Mouse (Mus musculus) stomach, embryonic 14.5 days (tissue): ENCODE results near the gene 0610040J01Rik. TPM values are rescaled to one million over a fixed set of nuclear protein-coding genes. Genes with fewer than 3 reads are reported as not detected.
A peak's percentile ranks its signal among the peaks of the same experiment; 100 is the strongest.

Experiments
- ATAC-seq: fragments of 200-750 bp; cut with Nextera tagmentation; 2 replicates; pipeline ENCODE4 v1.8.0; 2017; ENCODE audit warnings: low read depth, moderate TSS enrichment; ENCODE audit not compliant: insufficient number of reproducible peaks, insufficient read depth, low FRiP score
- H3K27ac ChIP-seq: fragments of 300-500 bp; sonication (generic); 2 replicates; pipeline ENCODE4 v1.5.1; 2014; ENCODE audit warnings: mild to moderate bottlenecking, low read length, moderate library complexity, mixed read lengths
- H3K27me3 ChIP-seq: fragments of 300-500 bp; sonication (generic); 2 replicates; pipeline ENCODE4 v1.6.1; 2014; ENCODE audit warnings: low read length, control low read depth, mixed read lengths; ENCODE audit not compliant: control insufficient read depth, insufficient read depth
- H3K36me3 ChIP-seq: fragments of 300-500 bp; sonication (generic); 2 replicates; pipeline ENCODE4 v1.6.1; 2014; ENCODE audit warnings: mild to moderate bottlenecking, control low read depth, low read length, moderate library complexity, mixed read lengths; ENCODE audit not compliant: control insufficient read depth, insufficient read depth
- H3K4me1 ChIP-seq: fragments of 300-500 bp; sonication (generic); 2 replicates; pipeline ENCODE4 v1.6.1; 2014; ENCODE audit warnings: low read length, control low read depth, mixed read lengths; ENCODE audit not compliant: control insufficient read depth, insufficient read depth
- H3K4me2 ChIP-seq: fragments of 300-500 bp; sonication (generic); replicated peaks from 2 replicates; pipeline ENCODE4 v1.6.1; 2014; ENCODE audit warnings: low read depth, low read length, control low read depth
- H3K4me3 ChIP-seq: fragments of 300-500 bp; sonication (generic); 2 replicates; pipeline ENCODE4 v1.5.1; 2014; ENCODE audit warnings: low read depth, low read length, control low read depth
- H3K9ac ChIP-seq: fragments of 300-500 bp; sonication (generic); replicated peaks from 2 replicates; pipeline ENCODE4 v1.6.1; 2014; ENCODE audit warnings: low read depth, mild to moderate bottlenecking, control low read depth, low read length, moderate library complexity, mixed read lengths
- H3K9me3 ChIP-seq: fragments of 300-500 bp; sonication (generic); 2 replicates; pipeline ENCODE4 v1.6.1; 2016; ENCODE audit warnings: low read depth, low read length, control low read depth; ENCODE audit not compliant: control insufficient read depth
- WGBS: fragments of 180-500 bp; shearing (Covaris S2); extraction: QIAGEN DNeasy Blood & Tissue Kit; methylation state at CpG from one replicate; pipeline ENCODE4 v1.1.7; 2014; 5-methylcytosine and 5-hydroxymethylcytosine counted together
- polyA plus RNA-seq: library from polyadenylated mRNA; unstranded; fragments of >200 nt; fragmentation: Nextera tagmentation; extraction: Ambion mirVana; gene quantifications from 2 replicates; pipeline ENCODE4 v1.2.1, GENCODE M21; 2014

The 0610040J01Rik gene
- polyA plus RNA-seq, 1 experiment from 2014 or later: 28.0 TPM

- Histone ChIP-seq H3K27ac (peak overlapping the region; percentile 33; the same call in 1 of the 2 replicates), H3K9ac (no peak overlapping the region), H3K4me3 (no peak overlapping the region), H3K9me3 (no peaks in the 10 kb centered on the region), H3K27me3 (no peaks in the 10 kb centered on the region), H3K36me3 (no peaks in the 10 kb centered on the region), H3K4me2 (no peak overlapping the region), H3K4me1 (no peaks in the 10 kb centered on the region)
- 57% methylated on average over 16 of the region's 16 CpGs for WGBS
- peak; percentile 88 for ATAC-seq
Observed at GRCm38 (mm10) chr5:63874880-63875279, 62.7 kb downstream of the 0610040J01Rik start.

- H3K9me3 ChIP-seq: no peaks in the 10 kb centered on the region
- 90% methylated on average over 4 of the region's 4 CpGs for WGBS
- no peak overlapping the region for H3K27ac ChIP-seq
- ATAC-seq: no peak
- no peaks in the 10 kb centered on the region for H3K27me3 ChIP-seq
- no peaks in the 10 kb centered on the region for H3K4me1 ChIP-seq
- H3K9ac ChIP-seq: no peak overlapping the region
- H3K4me3 ChIP-seq: no peak overlapping the region
- no peaks in the 10 kb centered on the region for H3K36me3 ChIP-seq
- H3K4me2 ChIP-seq: no peak overlapping the region
Observed at GRCm38 (mm10) chr5:63876081-63876480, 63.9 kb downstream of the 0610040J01Rik start.

- Histone ChIP-seq H3K4me1 (no peaks in the 10 kb centered on the region), H3K4me2 (no peak overlapping the region), H3K9me3 (no peaks in the 10 kb centered on the region), H3K36me3 (no peaks in the 10 kb centered on the region), H3K4me3 (no peak overlapping the region), H3K9ac (no peak overlapping the region), H3K27me3 (no peaks in the 10 kb centered on the region), H3K27ac (no peak overlapping the region)
- 77% methylated on average over 10 of the region's 10 CpGs for WGBS
- no peak for ATAC-seq
Observed at GRCm38 (mm10) chr5:63879026-63879425, 66.9 kb downstream of the 0610040J01Rik start.

DNA sequence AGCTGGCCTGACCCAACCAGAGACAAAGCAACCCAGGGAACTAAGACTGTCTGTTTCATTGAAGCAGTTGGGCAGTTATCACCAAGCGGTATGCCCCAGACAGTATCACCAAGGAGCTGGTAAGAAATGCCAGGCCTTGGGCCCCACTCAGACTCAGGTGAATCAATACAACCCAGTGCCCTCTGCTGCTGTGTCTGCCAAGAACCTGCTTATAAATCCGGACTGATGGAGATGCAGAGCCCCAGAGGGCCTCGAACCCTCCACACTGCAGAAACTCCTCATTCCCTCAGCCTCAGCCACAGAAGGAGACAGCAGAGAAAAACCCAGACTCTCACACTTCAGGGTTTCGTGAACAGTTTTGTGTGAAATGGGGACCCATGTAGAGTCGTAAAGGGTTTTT is 74.1 kb downstream of the 0610040J01Rik start:
- Histone ChIP-seq H3K4me1 (no peaks in the 10 kb centered on the region), H3K27me3 (no peaks in the 10 kb centered on the region), H3K36me3 (no peaks in the 10 kb centered on the region), H3K4me2 (no peak overlapping the region), H3K27ac (no peak overlapping the region), H3K9ac (no peak overlapping the region), H3K9me3 (no peaks in the 10 kb centered on the region), H3K4me3 (no peak overlapping the region)
- WGBS: 88% methylated on average over 5 of the region's 5 CpGs
- ATAC-seq: no peak

- Histone ChIP-seq H3K27me3 (no peaks in the 10 kb centered on the region), H3K4me2 (no peak overlapping the region), H3K27ac (no peak overlapping the region), H3K4me3 (no peak overlapping the region), H3K9me3 (no peaks in the 10 kb centered on the region), H3K9ac (no peak overlapping the region), H3K4me1 (0 out of 2 replicates have a peak, but pooled peaks cover 3% of the 10 kb centered on the region), H3K36me3 (no peaks in the 10 kb centered on the region)
- WGBS: 31% methylated on average over 6 of the region's 6 CpGs
- no peak for ATAC-seq
Observed at GRCm38 (mm10) chr5:63886709-63887108, 74.5 kb downstream of the 0610040J01Rik start.

DNA sequence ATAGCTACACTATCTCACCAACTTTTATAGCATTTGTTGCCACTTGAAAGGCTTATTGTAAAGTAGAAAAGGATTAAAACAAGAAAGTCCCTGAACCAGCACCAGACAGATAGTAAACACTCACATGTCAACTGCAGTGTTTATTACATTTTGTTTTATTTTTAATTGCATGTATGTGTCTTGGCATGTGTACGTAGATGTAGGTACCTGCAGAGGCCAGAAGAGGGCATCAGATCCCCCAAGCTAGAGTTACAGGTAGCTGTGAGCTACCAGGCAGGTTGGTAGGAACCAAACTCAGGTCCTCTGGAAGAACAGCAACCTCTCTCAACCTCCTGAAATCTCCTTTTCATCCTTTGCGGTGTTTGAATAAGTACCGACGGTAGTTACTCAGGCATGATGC is 74.9 kb downstream of the 0610040J01Rik start:
- Histone ChIP-seq H3K4me2 (no peak overlapping the region), H3K27me3 (no peaks in the 10 kb centered on the region), H3K9ac (no peak overlapping the region), H3K4me3 (no peak overlapping the region), H3K27ac (no peak overlapping the region), H3K36me3 (no peaks in the 10 kb centered on the region), H3K4me1 (0 out of 2 replicates have a peak, but pooled peaks cover 5% of the 10 kb centered on the region), H3K9me3 (no peaks in the 10 kb centered on the region)
- no peak for ATAC-seq
- WGBS: 96% methylated on average over 4 of the region's 4 CpGs

- Histone ChIP-seq H3K4me1 (0 out of 2 replicates have a peak, but pooled peaks cover 9% of the 10 kb centered on the region), H3K9ac (no peak overlapping the region), H3K4me3 (no peak overlapping the region), H3K27me3 (no peaks in the 10 kb centered on the region), H3K9me3 (no peaks in the 10 kb centered on the region), H3K27ac (peak overlapping the region; percentile 66), H3K36me3 (no peaks in the 10 kb centered on the region), H3K4me2 (no peak overlapping the region)
- 71% methylated on average over 4 of the region's 4 CpGs for WGBS
- ATAC-seq: peak; percentile 62
Observed at GRCm38 (mm10) chr5:63891241-63891640, 79.1 kb downstream of the 0610040J01Rik start.

DNA sequence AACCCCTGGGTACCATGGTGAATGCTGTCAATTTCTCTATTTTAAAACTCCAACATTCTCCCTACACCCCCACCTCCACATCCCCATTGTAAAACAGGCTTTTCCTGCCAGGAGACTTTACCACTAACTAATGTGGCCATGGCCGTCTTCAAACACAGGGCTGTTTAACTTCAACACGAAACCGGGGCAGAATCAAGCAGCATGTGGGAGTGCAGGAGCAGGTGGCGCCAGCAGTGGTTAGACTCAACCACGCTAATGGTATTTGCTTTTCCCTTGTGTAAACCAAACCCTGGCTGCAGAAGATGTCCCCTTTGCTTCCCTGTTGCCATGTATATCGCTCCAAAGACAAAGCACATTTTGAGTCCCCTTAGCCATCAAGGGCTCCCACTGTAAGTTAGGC is 79.7 kb downstream of the 0610040J01Rik start:
- ATAC-seq: peak; percentile 86
- Histone ChIP-seq H3K4me2 (no peak overlapping the region), H3K36me3 (no peaks in the 10 kb centered on the region), H3K4me3 (no peak overlapping the region), H3K27me3 (no peaks in the 10 kb centered on the region), H3K9me3 (no peaks in the 10 kb centered on the region), H3K4me1 (0 out of 2 replicates have a peak, but pooled peaks cover 9% of the 10 kb centered on the region), H3K9ac (no peak overlapping the region), H3K27ac (peak overlapping the region; percentile 69)
- 46% methylated on average over 6 of the region's 6 CpGs for WGBS
